Mouse (Mus musculus) embryonic fibroblast, embryonic 13.5 days (primary cell): ENCODE measurements at regions not wholly inside any gene's neighbourhood (a gene's known extent, or its start where the extent isn't known, plus 50 kb on each side); places are given as distances from the start of the nearest gene placed in this dataset.

Source experiments
- CTCF ChIP-seq: IDR thresholded peaks from 2 replicates; pipeline ENCODE4 v1.5.1; 2011; ENCODE audit warnings: mild to moderate bottlenecking, control low read depth, low read length, moderate library complexity, borderline replicate concordance; ENCODE audit not compliant: insufficient read depth
- POLR2A ChIP-seq: IDR thresholded peaks from 2 replicates; pipeline ENCODE4 v1.6.1; 2011; ENCODE audit warnings: low read depth, mild to moderate bottlenecking, control low read depth, low read length, moderate library complexity

GRCm38 (mm10) chr2:9683673-9684210 is 197.3 kb upstream of the 4930412O13Rik start:
- TF ChIP-seq CTCF: no peak
- TF ChIP-seq POLR2A: no peak
